Mouse (Mus musculus) lung, adult 2 months (tissue): ENCODE results near the gene Prkcsh. TPM values are rescaled to one million over a fixed set of nuclear protein-coding genes. Genes with fewer than 3 reads are reported as not detected.

Experiments used
- DNase-seq: peaks from one replicate; pipeline ENCODE4 v3.0.0; 2022
- H3K4me1 ChIP-seq: fragments of 200-500 bp; 2 replicates; pipeline ENCODE4 v1.6.1; 2011; ENCODE audit warnings: low read length; ENCODE audit not compliant: control insufficient read depth, insufficient read depth
- H3K4me3 ChIP-seq: fragments of 200-500 bp; replicated peaks from 2 replicates; pipeline ENCODE3; 2011; ENCODE audit warnings: low read depth, mild to moderate bottlenecking, control low read depth, low read length; ENCODE audit errors: extremely low read depth
- CTCF ChIP-seq: fragments of 200-500 bp; IDR thresholded peaks from 2 replicates; pipeline ENCODE4 v1.5.1; 2011; ENCODE audit warnings: mild to moderate bottlenecking, low read length, control low read depth; ENCODE audit not compliant: insufficient read depth
- POLR2A ChIP-seq: fragments of 200-500 bp; IDR thresholded peaks from 2 replicates; pipeline ENCODE4 v1.6.1; 2011; ENCODE audit warnings: low read depth, mild to moderate bottlenecking, control low read depth, low read length, borderline replicate concordance; ENCODE audit errors: extremely low read depth
- WGBS: fragments of 180-500 bp; shearing (Covaris S2); methylation state at CpG from one replicate; pipeline ENCODE4 v1.1.7; 2018; 5-methylcytosine and 5-hydroxymethylcytosine counted together
- polyA plus RNA-seq: library from polyadenylated mRNA; depleted of rRNA; stranded (reverse); fragments of >200 nt; gene quantifications from 2 replicates; pipeline ENCODE4 v1.2.3, GENCODE M21; 2012; rRNA removed

Gene Prkcsh
- polyA plus RNA-seq, 1 experiment = 58.0 TPM

GRCm38 (mm10) chr9:22055713-22056112 lies 53.1 kb downstream of the Prkcsh start:
- no peak for TF ChIP-seq POLR2A
- TF ChIP-seq CTCF = no peak
- WGBS = 33% methylated on average over 29 of the region's 29 CpGs
- H3K4me1 ChIP-seq = peaks cover 4% of the 10 kb centered on the region
- DNase-seq = no peak
- no peak overlapping the region for H3K4me3 ChIP-seq

GRCm38 (mm10) chr9:22056303-22056910 lies 53.8 kb downstream of the Prkcsh start:
- WGBS = 68% methylated on average over 9 of the region's 9 CpGs
- peaks cover 4% of the 10 kb centered on the region for H3K4me1 ChIP-seq
- no peak for TF ChIP-seq CTCF
- TF ChIP-seq POLR2A = no peak
- no peak for DNase-seq
- no peak overlapping the region for H3K4me3 ChIP-seq

DNA sequence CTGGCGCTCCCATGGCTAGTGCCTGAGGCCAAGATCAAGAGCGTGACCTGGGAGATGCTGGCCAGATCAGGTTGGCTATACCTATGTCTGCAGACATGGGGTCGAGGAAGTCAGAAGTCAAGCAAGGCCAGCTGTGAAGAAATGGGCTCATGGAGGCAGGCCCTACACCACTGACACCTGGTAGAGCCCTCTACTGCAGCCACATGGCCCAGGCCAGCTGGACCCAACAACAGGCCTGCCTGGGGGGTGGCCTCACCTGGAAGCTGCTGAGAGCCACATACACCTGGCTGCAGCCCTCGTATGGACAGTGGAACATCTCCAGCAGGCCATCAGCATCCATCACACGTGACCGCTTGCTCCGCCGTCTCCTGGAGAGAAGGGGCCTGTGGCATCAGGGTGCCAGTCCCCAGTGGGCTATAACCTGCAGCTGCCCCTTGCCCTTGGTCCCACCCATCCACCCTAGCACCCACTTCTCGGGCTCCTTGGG lies 54.5 kb downstream of the Prkcsh start:
- WGBS = 92% methylated on average over 9 of the region's 9 CpGs
- Histone ChIP-seq H3K4me1 (peaks cover 4% of the 10 kb centered on the region), H3K4me3 (no peak overlapping the region)
- DNase-seq = no peak
- no peak for TF ChIP-seq POLR2A
- no peak for TF ChIP-seq CTCF

- Histone ChIP-seq H3K4me3 (no peak overlapping the region), H3K4me1 (peaks cover 4% of the 10 kb centered on the region)
- no peak for TF ChIP-seq CTCF
- no peak for TF ChIP-seq POLR2A
- no peak for DNase-seq
- WGBS = 83% methylated on average over 9 of the region's 9 CpGs
These were observed 55.4 kb downstream of the Prkcsh start for GRCm38 (mm10) chr9:22058011-22058424.

- WGBS = 78% methylated on average over 2 of the region's 2 CpGs
- DNase-seq = no peak
These were observed 58.7 kb downstream of the Prkcsh start for GRCm38 (mm10) chr9:22061339-22061738.

More at GRCm38 (mm10) chr9:22061339-22061738, 58.7 kb downstream of the Prkcsh start:
- TF ChIP-seq CTCF (no peak), POLR2A (no peak)
- H3K4me3 ChIP-seq = no peak overlapping the region
- H3K4me1 ChIP-seq = no peaks in the 10 kb centered on the region

Other genes with a start within 250 kb of the Prkcsh start
- gene Spc24, start 242.5 kb upstream of the Prkcsh start, polyA plus RNA-seq = 2.9 and 3.2 TPM in 2 replicates
- 108 and 127 TPM in 2 replicates for gene Kank2, start 204.1 kb upstream of the Prkcsh start, polyA plus RNA-seq
- gene Angptl8, start 167.3 kb upstream of the Prkcsh start, polyA plus RNA-seq = 7.4 and 8.2 TPM in 2 replicates
- 262 and 278 TPM in 2 replicates for gene Dock6, start 150.2 kb upstream of the Prkcsh start, polyA plus RNA-seq
- 83.6 and 104 TPM in 2 replicates for gene Rab3d, start 84.6 kb upstream of the Prkcsh start, polyA plus RNA-seq
- gene Ccdc159, start 75.3 kb upstream of the Prkcsh start, polyA plus RNA-seq = 6.3 and 7.6 TPM in 2 replicates
- 190 and 194 TPM in 2 replicates for gene Tmem205, start 75.2 kb upstream of the Prkcsh start, polyA plus RNA-seq
- gene Plppr2, start 65.8 kb upstream of the Prkcsh start, polyA plus RNA-seq = 15.6 and 19.2 TPM in 2 replicates
- 10.1 and 10.8 TPM in 2 replicates for gene Swsap1, start 47.1 kb upstream of the Prkcsh start, polyA plus RNA-seq
- gene Epor, start 39.3 kb upstream of the Prkcsh start, polyA plus RNA-seq = 10.7 and 11.1 TPM in 2 replicates
- gene Rgl3, start 13.4 kb upstream of the Prkcsh start, polyA plus RNA-seq = 24.8 and 30.6 TPM in 2 replicates
- 2.9 and 3.6 TPM in 2 replicates for gene Ccdc151, start 172 bp upstream of the Prkcsh start, polyA plus RNA-seq
- 0.05 and 0.06 TPM in 2 replicates for gene Elavl3, start 49.2 kb downstream of the Prkcsh start, polyA plus RNA-seq
- gene Gm49318, start 68.5 kb downstream of the Prkcsh start, polyA plus RNA-seq = not detected in 2 replicates
- gene Zfp653, start 68.6 kb downstream of the Prkcsh start, polyA plus RNA-seq = 20.3 and 23.1 TPM in 2 replicates
- 29.1 and 36.4 TPM in 2 replicates for gene Ecsit, start 82.6 kb downstream of the Prkcsh start, polyA plus RNA-seq
- gene Cnn1, start 96.4 kb downstream of the Prkcsh start, polyA plus RNA-seq = 79.3 and 94.3 TPM in 2 replicates
- 176 and 180 TPM in 2 replicates for gene Elof1, start 114.4 kb downstream of the Prkcsh start, polyA plus RNA-seq
- gene Acp5, start 132.9 kb downstream of the Prkcsh start, polyA plus RNA-seq = 47.7 and 54.5 TPM in 2 replicates
- gene Pigyl, start 154.0 kb downstream of the Prkcsh start, polyA plus RNA-seq = 67.8 and 68.8 TPM in 2 replicates
- gene Zfp872, start 185.3 kb downstream of the Prkcsh start, polyA plus RNA-seq = 0.10 and 0.12 TPM in 2 replicates
- gene Zfp809, start 222.9 kb downstream of the Prkcsh start, polyA plus RNA-seq = 18.2 and 20.3 TPM in 2 replicates